Mouse (Mus musculus) lung, postnatal 10 days (tissue): Measurements from ENCODE around the gene Csn1s2a.
"Not testable (repeated sequence)": the region's sequence is repeated elsewhere in the genome, so short reads cannot be mapped to it uniquely, and the experiment has no call there.

Source experiments
- DNase-seq: peaks from one replicate; pipeline ENCODE4 v3.0.0; 2021

The Csn1s2a gene

DNA sequence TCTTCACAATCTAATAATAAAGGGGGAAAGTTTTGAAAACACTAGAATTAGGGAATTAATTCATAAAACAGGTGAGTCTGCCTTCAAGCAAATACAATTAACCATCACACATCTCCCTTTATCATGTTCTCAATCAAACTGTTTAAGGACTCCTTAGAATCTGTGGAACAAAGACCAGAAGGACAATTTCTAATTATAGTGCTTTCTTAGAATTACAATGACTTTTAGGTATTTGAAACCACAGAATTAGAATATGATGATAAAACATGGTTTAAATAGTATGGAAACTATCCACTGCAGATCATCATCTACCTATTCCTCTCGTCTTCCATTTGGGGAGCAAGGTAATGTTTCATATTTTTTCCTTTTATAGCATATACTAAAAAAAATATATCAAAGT, at the start of gene Csn1s2a:
TSS of gene Csn1s2a (plus strand) at position 301 of the 400 bp plus-strand sequence.
- no peak for DNase-seq

DNA sequence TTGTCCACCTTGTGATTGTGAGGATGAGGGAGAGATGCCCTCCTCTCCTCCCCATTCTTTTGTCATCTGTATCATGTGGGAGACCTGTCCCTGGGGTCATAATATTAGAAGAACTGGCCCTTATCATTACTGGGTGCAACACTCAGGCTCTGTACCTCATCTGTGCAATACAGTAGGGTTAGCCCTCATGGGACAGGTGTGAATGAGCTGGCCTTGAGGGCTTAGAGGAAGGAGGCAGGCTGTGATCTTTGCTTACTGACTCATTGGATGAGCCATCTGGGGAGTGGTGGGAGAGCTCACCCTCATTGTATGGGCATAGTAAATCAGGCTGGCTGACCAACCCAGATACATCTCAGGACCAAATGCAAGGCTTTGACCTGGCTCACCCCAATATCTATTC, 39.5 kb upstream of the Csn1s2a start:
- DNase-seq = no peak

DNA sequence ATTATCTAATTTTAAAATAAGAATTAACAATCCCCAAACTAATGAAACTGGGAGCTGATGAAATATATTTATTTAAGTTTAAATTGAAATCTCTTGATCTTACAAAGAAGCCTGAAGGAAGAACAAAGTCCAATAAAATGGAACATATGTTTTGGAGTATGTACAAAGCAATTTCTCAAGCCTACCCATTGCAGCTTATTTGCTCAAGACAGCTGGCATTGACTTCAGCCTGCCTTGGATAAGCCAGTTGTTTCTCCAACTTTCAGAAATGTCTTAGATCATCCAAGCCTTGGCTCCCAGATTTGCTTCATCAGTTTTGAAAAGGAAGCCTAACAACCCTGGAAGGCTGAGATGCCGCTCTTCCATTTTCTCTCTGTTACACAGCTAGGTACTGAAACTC, 20.9 kb upstream of the Csn1s2a start:
- no peak for DNase-seq

DNA sequence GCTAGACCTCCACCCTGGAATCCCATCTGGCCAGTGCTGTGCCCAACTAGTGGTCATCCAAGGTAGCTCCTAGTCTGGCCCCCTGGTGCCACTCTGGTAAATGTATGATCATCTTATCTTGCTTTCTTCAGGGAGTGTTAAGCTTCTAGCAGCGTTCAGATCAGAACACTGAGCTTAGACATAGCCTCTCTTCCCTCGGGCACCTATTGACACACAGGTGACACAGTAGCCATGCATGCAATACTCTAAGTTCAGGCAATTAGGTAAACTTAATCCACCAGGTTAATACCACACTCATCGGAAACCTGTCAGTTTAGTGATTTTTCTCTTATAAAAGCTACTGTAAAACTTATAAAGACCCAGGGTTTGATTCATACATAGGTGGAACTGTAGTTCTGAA, 9.8 kb upstream of the Csn1s2a start:
- no peak for DNase-seq

DNA sequence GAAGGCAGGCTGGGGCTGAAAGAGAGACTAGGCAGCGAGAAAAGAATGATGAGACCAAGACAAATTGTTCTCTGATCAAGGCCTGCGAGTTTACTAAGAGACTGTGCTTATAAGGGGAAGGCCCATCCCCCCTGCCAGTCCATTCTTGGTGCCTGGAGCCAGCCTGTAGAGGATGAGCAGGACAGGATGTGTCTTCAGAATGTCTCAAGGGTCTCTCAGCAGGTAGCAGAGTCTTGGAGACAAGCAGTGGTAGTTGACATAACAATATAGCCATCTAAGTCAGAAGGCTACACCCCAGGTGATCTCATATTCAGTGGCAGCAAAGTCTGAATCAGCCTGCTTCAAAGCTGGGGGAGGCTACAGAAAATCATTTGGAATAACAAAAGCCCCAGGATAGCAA, 2.2 kb upstream of the Csn1s2a start:
- not testable (repeated sequence) for DNase-seq

DNA sequence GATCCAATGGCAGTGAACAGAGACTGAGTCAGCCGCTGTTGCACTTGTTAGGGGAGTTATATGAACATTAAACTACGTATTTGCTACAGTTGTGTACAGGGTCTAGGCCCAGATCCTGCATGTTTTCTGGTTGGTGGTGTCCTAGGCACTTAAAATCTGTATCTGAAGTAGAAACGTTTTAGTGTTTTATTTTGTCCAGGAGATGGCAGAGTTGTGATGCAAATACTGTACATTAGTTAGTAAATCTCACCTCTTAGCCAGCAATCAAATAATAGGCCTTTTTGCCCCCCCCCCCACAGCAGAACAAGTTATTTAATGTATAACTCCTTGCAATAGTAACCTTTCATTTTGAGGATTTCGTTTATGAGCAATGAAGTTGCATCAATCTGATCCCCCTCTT, 8.4 kb downstream of the Csn1s2a start:
- no peak for DNase-seq

DNA sequence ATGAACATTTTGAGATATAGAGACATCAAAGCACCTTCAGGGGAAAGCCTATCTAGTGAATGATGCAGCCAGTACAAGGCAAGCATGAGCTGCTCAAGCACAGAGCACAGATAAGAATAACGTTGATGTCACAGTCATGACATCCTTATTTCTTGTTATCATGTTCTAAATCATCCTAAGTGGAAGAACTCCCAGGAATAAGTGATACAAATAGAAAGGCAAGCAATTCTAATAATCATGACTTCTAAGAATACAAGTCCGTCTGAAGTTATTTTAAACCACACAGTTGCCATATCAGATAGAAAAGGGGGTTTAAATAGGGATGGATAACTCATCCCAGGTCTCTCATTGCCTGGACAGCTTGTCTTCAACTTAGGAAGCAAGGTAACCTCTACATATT, 33.4 kb downstream of the Csn1s2a start, which contains the start of gene Csn1s2b:
TSS of gene Csn1s2b (plus strand) at position 301 of the 400 bp plus-strand sequence.
- no peak for DNase-seq

DNA sequence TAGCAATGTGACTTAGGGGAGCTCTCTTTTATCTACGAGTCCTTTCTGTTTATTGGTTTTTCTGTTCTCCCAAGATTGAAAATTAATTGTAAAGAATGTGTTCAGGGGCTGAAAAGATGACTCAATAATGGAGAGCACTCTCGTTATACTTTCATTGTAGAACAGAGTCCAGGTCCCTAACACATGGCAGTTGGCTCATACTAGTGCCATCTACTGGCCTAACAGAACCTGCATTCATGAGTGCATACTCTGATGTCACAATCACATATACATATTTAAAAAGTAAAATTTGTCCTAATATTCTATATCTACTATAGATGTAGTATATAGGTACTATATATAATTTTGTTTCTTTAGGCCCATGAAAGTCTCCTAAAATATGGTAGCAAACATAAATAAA, 34.9 kb downstream of the Csn1s2a start:
- no peak for DNase-seq

DNA sequence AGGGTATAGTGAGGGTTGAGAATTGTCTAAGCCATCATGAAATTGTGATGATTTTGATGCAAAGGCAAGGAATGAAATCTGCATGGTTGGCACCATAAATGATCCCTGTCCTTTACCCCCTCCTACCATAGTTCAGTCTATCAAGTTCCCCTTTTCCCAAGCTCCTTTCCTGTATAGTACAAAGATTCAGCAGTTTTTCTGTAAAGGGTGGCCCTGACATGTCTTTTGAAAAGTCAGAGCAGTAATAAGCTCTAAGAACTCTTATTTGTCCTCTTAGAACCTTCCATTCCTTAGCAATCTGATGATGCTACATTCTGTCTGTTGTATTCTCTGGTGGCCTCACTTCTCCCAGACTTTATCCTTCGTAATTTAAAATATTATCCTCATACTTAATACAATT, 51.0 kb downstream of the Csn1s2a start, which contains the start of gene Prr27:
TSS of gene Prr27 (plus strand) at position 301 of the 400 bp plus-strand sequence.
- DNase-seq = no peak
